Mouse (Mus musculus) cortical plate, adult 2 months (tissue): ENCODE data around the gene Hacd3.

Source experiments
- CTCF ChIP-seq: fragments of 200-500 bp; IDR thresholded peaks from 2 replicates; pipeline ENCODE4 v1.5.1; 2011; ENCODE audit warnings: mild to moderate bottlenecking, control low read depth, low read length; ENCODE audit not compliant: insufficient read depth; ENCODE audit errors: extremely low read depth
- POLR2A ChIP-seq: fragments of 200-500 bp; IDR thresholded peaks from 2 replicates; pipeline ENCODE4 v1.6.1; 2011; ENCODE audit warnings: mild to moderate bottlenecking, low read length, control low read depth; ENCODE audit not compliant: insufficient read depth; ENCODE audit errors: extremely low read depth

GRCm38 (mm10) chr9:64990291-64990690, 31.2 kb downstream of the Hacd3 start:
- TF ChIP-seq CTCF (no peak), POLR2A (no peak)
